Mouse (Mus musculus) urinary bladder, postnatal 10 days (tissue): ENCODE measurements around the gene Phf21a.

Experiments
- DNase-seq: peaks from one replicate; pipeline ENCODE4 v3.0.0; 2022; ENCODE audit warnings: low spot score

Phf21a gene

GRCm38 (mm10) chr2:92299896-92300295 is 207.0 kb downstream of the Phf21a start:
- no peak for DNase-seq

GRCm38 (mm10) chr2:92301849-92302607 is 209.1 kb downstream of the Phf21a start:
- no peak for DNase-seq

GRCm38 (mm10) chr2:92312542-92312941 is 219.6 kb downstream of the Phf21a start:
- no peak for DNase-seq

- DNase-seq, result no peak
These were observed 221.1 kb downstream of the Phf21a start for GRCm38 (mm10) chr2:92314031-92314430.

GRCm38 (mm10) chr2:92316652-92317051 is 223.7 kb downstream of the Phf21a start:
- no peak for DNase-seq

- DNase-seq, result no peak
These were observed 224.3 kb downstream of the Phf21a start for GRCm38 (mm10) chr2:92317228-92317627.

- no peak for DNase-seq
These were observed 229.8 kb downstream of the Phf21a start for GRCm38 (mm10) chr2:92322669-92323068.

- DNase-seq, result no peak
These were observed 232.8 kb downstream of the Phf21a start for GRCm38 (mm10) chr2:92325676-92326075.

- DNase-seq, result no peak
These were observed 233.3 kb downstream of the Phf21a start for GRCm38 (mm10) chr2:92326221-92326620.

- DNase-seq, result no peak
These were observed 234.7 kb downstream of the Phf21a start for GRCm38 (mm10) chr2:92327601-92328000.

GRCm38 (mm10) chr2:92328206-92328605 is 235.3 kb downstream of the Phf21a start:
- DNase-seq, result no peak

GRCm38 (mm10) chr2:92330840-92331239 is 237.9 kb downstream of the Phf21a start:
- DNase-seq, result no peak

- DNase-seq, result no peak
These were observed 238.5 kb downstream of the Phf21a start for GRCm38 (mm10) chr2:92331410-92331809.

GRCm38 (mm10) chr2:92331871-92332270 is 239.0 kb downstream of the Phf21a start:
- no peak for DNase-seq

- no peak for DNase-seq
These were observed 249.5 kb downstream of the Phf21a start for GRCm38 (mm10) chr2:92342418-92342817.

- DNase-seq, result no peak
These were observed 254.3 kb downstream of the Phf21a start for GRCm38 (mm10) chr2:92347191-92347590.

- DNase-seq, result no peak
These were observed 256.9 kb downstream of the Phf21a start for GRCm38 (mm10) chr2:92349589-92350425.

- DNase-seq, result no peak
These were observed 257.8 kb downstream of the Phf21a start for GRCm38 (mm10) chr2:92350686-92351085.

- no peak for DNase-seq
These were observed 260.5 kb downstream of the Phf21a start for GRCm38 (mm10) chr2:92353402-92353801.

GRCm38 (mm10) chr2:92354224-92354623 is 261.3 kb downstream of the Phf21a start:
- no peak for DNase-seq

GRCm38 (mm10) chr2:92359301-92359700 is 266.4 kb downstream of the Phf21a start:
- no peak for DNase-seq

- DNase-seq, result no peak
These were observed 267.4 kb downstream of the Phf21a start for GRCm38 (mm10) chr2:92360186-92360823.

GRCm38 (mm10) chr2:92360893-92361292 is 268.0 kb downstream of the Phf21a start:
- no peak for DNase-seq
